Mouse (Mus musculus) olfactory bulb, adult 2 months (tissue): Measurements from ENCODE around the gene Sema7a.

Experiments
- CTCF ChIP-seq: fragments of 200-500 bp; IDR thresholded peaks from 2 replicates; pipeline ENCODE4 v1.5.1; 2012; ENCODE audit warnings: low read depth, mild to moderate bottlenecking, low read length, moderate library complexity; ENCODE audit not compliant: insufficient read depth
- POLR2A ChIP-seq: fragments of 200-500 bp; IDR thresholded peaks from 2 replicates; pipeline ENCODE4 v1.6.1; 2012; ENCODE audit warnings: mild to moderate bottlenecking, low read depth, low read length, moderate library complexity; ENCODE audit not compliant: insufficient read depth

DNA sequence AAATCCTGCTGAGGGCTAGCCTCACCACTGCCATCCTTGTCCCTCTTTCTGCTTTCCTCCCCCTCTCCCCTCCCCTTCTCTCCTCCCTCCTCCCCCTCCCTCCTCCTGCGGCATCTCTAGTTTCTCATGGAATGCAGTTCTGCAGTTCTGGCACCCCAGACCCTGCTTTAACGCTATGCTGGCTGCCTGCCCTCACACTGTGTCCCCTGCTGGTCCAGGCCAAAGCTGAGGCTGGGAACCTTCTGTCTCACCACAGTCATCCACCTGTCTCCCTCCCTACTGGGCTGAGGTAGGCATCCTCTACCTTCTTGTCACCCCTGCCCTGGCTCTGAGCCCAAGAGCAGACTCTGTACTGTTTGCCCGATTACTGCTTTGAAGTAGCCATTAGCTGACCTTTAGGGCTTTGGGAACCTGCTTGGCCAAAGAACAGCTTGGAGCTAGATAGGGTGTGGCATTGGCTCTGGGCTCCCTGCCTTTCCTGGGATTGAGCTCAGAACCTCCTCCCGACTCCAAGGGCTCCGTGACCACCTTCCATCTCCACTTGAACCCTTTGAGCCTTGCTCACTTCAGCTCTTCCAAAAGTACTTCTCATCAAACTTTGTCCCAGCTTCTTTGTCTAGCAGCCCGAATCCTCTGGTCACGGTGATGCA is 7.6 kb downstream of the Sema7a start:
- TF ChIP-seq POLR2A: no peak
- no peak for TF ChIP-seq CTCF
